Mouse (Mus musculus) limb, embryonic 10.5 days (tissue): ENCODE measurements around the gene Raver2. TPM values are rescaled to one million over a fixed set of nuclear protein-coding genes. Genes with fewer than 3 reads are reported as not detected.
A peak's percentile ranks its signal among the peaks of the same experiment; 100 is the strongest.
"Not testable (repeated sequence)": the region's sequence is repeated elsewhere in the genome, so short reads cannot be mapped to it uniquely, and the experiment has no call there.

Experiments
- DNase-seq: peaks from one replicate; pipeline ENCODE4 v3.0.0-alpha.2; 2017; ENCODE audit warnings: low spot score
- H3K27ac ChIP-seq: fragments of 300-500 bp; sonication (generic); 2 replicates; pipeline ENCODE4 v1.5.1; 2016; ENCODE audit warnings: mild to moderate bottlenecking
- H3K27me3 ChIP-seq: fragments of 300-500 bp; sonication (generic); 2 replicates; pipeline ENCODE4 v1.6.1; 2016; ENCODE audit warnings: low read depth, mild to moderate bottlenecking; ENCODE audit not compliant: poor library complexity, severe bottlenecking
- H3K36me3 ChIP-seq: fragments of 300-500 bp; sonication (generic); 2 replicates; pipeline ENCODE4 v1.6.1; 2016; ENCODE audit warnings: mild to moderate bottlenecking, moderate library complexity
- H3K4me1 ChIP-seq: fragments of 300-500 bp; sonication (generic); 2 replicates; pipeline ENCODE4 v1.6.1; 2016
- H3K4me3 ChIP-seq: fragments of 300-500 bp; sonication (generic); 2 replicates; pipeline ENCODE4 v1.5.1; 2016; ENCODE audit warnings: mild to moderate bottlenecking, moderate library complexity
- H3K9me3 ChIP-seq: fragments of 300-500 bp; sonication (generic); replicated peaks from 2 replicates; pipeline ENCODE4 v1.6.1; 2016; ENCODE audit warnings: mild to moderate bottlenecking
- WGBS: fragments of 180-500 bp; shearing (Covaris S2); methylation state at CpG from one replicate; pipeline ENCODE4 v1.1.7; 2016; 5-methylcytosine and 5-hydroxymethylcytosine counted together
- polyA plus RNA-seq: library from polyadenylated mRNA; unstranded; fragments of >200 nt; fragmentation: Nextera tagmentation; extraction: Ambion mirVana; gene quantifications from 2 replicates; pipeline ENCODE4 v1.2.1, GENCODE M21; 2016

Gene Raver2
- polyA plus RNA-seq, 1 experiment from 2014 or later: 8.0 TPM

DNA sequence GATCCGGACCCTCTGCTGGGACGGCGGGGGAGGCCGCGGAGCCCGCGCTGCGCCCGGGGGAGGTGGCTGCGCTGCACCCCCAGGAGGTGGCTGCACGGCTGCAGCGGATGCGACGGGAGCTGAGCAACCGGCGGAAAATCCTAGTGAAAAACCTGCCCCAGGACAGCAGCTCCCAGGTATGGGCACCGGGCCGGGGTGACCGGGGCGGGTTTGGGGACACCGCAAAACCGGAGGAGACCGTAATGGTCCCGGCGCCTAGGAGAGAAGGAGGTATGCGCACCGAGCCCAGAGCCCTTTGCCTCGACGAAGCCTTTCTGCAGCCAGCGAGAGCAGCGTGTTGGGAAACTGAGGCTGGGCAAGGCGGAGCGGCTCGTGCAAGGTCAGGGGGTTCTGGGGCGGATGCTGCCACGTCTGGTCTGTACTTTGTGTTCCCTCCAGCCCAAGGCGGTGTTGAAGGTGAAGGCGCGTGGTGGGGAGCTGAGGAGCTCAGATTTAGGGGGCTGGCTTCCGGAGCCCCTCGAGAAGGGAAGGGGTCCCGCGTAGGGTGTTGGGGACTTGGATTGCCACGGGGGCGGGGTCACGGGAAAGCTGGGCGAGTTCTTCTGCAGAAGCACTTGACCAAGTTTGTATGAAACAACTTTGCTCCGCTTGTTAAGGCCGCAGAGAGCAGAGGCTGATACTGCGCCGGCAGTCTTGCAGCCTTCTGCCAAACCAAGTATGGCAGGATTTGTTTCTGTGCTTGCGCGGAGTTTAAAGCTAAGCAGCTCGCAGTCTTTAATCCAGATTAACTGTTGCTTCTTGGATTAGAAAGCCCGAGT, 580 bp downstream of the Raver2 start:
- Histone ChIP-seq H3K9me3 (no peaks in the 10 kb centered on the region), H3K4me1 (peaks cover 14% of the 10 kb centered on the region), H3K27ac (peak overlapping the region; percentile 90), H3K27me3 (peaks cover 17% of the 10 kb centered on the region), H3K4me3 (peak overlapping the region; percentile 88), H3K36me3 (no peaks in the 10 kb centered on the region)
- WGBS: under 1% methylated on average over 55 of the region's 55 CpGs
- DNase-seq: peak; percentile 83

DNA sequence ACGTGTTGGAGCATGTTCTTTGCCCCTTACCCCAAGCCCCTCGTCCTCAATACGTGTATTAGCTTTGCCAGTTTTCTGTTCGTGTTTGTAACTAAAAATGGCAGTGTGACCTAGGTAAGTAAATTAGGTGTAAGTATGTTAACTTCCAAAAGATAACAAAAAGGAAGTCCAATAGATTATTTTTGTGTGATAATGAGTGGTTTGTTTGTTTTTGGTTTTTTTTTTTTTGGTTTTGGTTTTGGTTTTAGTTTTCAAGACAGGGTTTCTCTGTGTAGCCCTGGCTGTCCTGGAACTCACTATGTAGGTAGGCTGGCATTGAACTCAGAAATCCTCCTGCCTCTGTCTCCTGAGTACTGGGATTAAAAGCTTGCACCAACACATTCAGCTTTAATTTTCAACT, 2.8 kb downstream of the Raver2 start:
- no peaks in the 10 kb centered on the region for H3K36me3 ChIP-seq
- no peak overlapping the region for H3K27ac ChIP-seq
- H3K4me1 ChIP-seq: peaks cover 10% of the 10 kb centered on the region
- peaks cover 17% of the 10 kb centered on the region for H3K27me3 ChIP-seq
- 89% methylated on average over 4 of the region's 4 CpGs for WGBS
- no peak overlapping the region for H3K4me3 ChIP-seq
- H3K9me3 ChIP-seq: no peaks in the 10 kb centered on the region
- DNase-seq: no peak

DNA sequence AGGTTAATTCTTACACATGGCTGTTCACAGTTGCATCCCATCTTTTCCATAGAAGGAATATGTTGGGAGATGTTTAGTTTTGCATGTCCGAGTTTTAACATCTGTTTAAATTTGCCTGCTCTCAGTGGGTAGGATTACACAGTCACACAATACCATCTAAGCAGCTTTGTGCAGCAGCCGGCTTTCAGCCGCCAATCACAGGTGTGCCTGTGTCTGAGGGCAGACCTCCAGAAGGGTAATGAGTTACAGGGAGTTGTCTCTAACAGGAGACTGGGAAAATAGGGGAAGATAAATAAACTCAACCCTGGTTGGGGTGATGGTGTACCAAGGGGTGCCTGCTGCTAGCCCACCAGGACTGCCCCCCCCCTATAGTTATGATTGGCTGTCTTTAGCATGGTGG, 7.6 kb downstream of the Raver2 start:
- no peak for DNase-seq
- H3K27ac ChIP-seq: no peak overlapping the region
- 0 out of 2 replicates have a peak, but pooled peaks cover 3% of the 10 kb centered on the region for H3K27me3 ChIP-seq
- 78% methylated on average over 3 of the region's 3 CpGs for WGBS
- H3K4me3 ChIP-seq: no peak overlapping the region
- H3K4me1 ChIP-seq: 0 out of 2 replicates have a peak, but pooled peaks cover 3% of the 10 kb centered on the region
- H3K36me3 ChIP-seq: no peaks in the 10 kb centered on the region
- H3K9me3 ChIP-seq: no peaks in the 10 kb centered on the region

DNA sequence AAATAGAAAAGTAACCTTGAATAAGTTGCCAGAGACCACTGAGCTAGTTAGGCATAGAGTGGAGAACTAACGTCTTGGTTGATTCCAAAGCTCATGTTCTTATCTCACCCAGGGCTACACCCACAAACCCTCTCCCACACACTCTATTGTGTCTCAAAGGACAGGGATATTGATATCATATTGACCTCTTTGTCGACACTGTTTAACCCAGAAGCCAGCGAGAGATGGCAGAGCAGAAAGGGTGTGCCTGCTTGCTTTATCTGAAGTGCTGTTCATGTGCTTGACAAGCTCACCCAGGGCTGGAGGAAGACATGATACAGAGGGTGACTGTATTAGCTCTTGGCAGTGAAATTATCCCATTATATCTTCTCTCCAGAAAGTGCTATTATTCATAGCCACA, 11.2 kb downstream of the Raver2 start:
- WGBS: 81% methylated on average over 3 of the region's 3 CpGs
- Histone ChIP-seq H3K4me1 (peaks cover 14% of the 10 kb centered on the region; the same call in 1 of the 2 replicates), H3K36me3 (no peaks in the 10 kb centered on the region), H3K9me3 (no peaks in the 10 kb centered on the region), H3K27me3 (no peaks in the 10 kb centered on the region), H3K4me3 (no peak overlapping the region), H3K27ac (no peak overlapping the region)
- DNase-seq: no peak

GRCm38 (mm10) chr4:101082176-101082888, 13.5 kb downstream of the Raver2 start:
- H3K9me3 ChIP-seq: no peaks in the 10 kb centered on the region
- H3K36me3 ChIP-seq: no peaks in the 10 kb centered on the region
- H3K27me3 ChIP-seq: no peaks in the 10 kb centered on the region
- H3K4me1 ChIP-seq: peaks cover 14% of the 10 kb centered on the region; the same call in 1 of the 2 replicates
- H3K4me3 ChIP-seq: no peak overlapping the region
- 62% methylated on average over 17 of the region's 17 CpGs for WGBS
- no peak for DNase-seq
- H3K27ac ChIP-seq: peak overlapping the region; percentile 56; the same call in 1 of the 2 replicates

DNA sequence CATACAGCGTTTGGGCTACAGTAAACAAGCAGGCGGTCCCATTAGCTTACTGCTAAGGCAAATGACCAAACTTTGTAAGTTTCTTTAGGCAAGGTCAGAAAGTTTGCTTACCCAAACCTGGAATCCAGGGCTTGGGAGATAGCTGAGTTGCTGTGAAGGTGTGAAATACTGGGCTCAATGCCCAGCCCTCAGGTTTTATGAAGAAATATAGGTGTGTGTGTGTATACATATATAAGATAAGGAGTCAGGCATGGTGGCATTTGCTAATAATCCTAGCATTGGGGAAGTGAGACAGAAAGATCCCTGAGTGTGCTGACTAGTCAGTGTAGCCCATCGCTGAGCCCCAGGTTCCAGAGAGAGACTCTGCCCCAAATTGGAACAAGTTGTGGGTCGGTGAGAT, 16.1 kb downstream of the Raver2 start:
- no peaks in the 10 kb centered on the region for H3K36me3 ChIP-seq
- no peaks in the 10 kb centered on the region for H3K9me3 ChIP-seq
- H3K27me3 ChIP-seq: no peaks in the 10 kb centered on the region
- no peak for DNase-seq
- H3K4me3 ChIP-seq: no peak overlapping the region
- H3K4me1 ChIP-seq: peaks cover 11% of the 10 kb centered on the region; the same call in 1 of the 2 replicates
- H3K27ac ChIP-seq: no peak overlapping the region
- WGBS: 89% methylated on average over 4 of the region's 4 CpGs

- Histone ChIP-seq H3K4me1 (peaks cover 11% of the 10 kb centered on the region; the same call in 1 of the 2 replicates), H3K36me3 (no peaks in the 10 kb centered on the region), H3K27me3 (no peaks in the 10 kb centered on the region), H3K27ac (no peak overlapping the region), H3K4me3 (no peak overlapping the region), H3K9me3 (no peaks in the 10 kb centered on the region)
- DNase-seq: no peak
- WGBS: 91% methylated on average over 3 of the region's 3 CpGs
Measured at GRCm38 (mm10) chr4:101086040-101086439, 17.3 kb downstream of the Raver2 start.

DNA sequence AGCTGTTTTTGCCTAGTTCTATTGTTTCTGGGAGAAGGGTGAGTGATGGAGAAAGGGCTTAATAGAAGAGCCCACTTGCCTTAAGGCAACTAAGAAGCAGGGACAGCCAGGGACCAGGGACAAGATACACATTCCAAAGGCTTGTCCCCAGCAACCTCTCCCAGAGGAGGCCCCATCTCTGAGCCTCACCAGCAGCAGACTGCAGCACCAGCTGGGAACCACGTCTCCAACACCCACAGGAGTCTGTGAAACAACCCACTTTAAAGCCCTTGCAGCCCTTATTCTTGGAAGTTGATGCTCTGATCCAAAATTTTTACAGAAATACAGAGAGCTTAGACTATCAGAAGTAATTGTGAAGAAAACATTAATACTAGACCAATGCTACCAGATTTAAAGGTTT, 18.9 kb downstream of the Raver2 start:
- no peak overlapping the region for H3K27ac ChIP-seq
- peaks cover 2% of the 10 kb centered on the region; the same call in 1 of the 2 replicates for H3K4me1 ChIP-seq
- 51% methylated on average over 1 of the region's 1 CpGs for WGBS
- no peaks in the 10 kb centered on the region for H3K36me3 ChIP-seq
- H3K4me3 ChIP-seq: no peak overlapping the region
- no peaks in the 10 kb centered on the region for H3K27me3 ChIP-seq
- H3K9me3 ChIP-seq: no peaks in the 10 kb centered on the region
- no peak for DNase-seq

DNA sequence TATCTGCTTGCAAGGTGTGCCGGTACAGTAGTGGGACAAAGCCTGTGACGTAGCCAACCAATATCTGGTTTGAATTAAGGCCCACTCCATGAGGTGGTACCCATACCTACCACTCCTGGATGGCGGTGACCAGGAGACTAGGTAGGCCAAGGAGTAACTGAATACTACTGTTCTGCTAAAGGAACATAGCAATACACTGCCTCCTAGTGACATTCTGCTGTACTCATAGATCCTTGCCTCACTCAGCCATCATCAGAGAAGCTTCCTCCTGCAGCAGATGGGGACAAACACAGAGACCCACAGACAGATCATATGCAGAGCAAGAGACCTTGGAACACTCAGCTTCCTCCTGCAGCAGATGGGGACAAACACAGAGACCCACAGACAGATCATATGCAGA, 21.8 kb downstream of the Raver2 start:
- 93% methylated on average over 3 of the region's 3 CpGs for WGBS
- not testable (repeated sequence) for H3K4me3 ChIP-seq, H3K9me3 ChIP-seq, H3K4me1 ChIP-seq, H3K27me3 ChIP-seq, DNase-seq, H3K27ac ChIP-seq, H3K36me3 ChIP-seq

GRCm38 (mm10) chr4:101093292-101093691, 24.5 kb downstream of the Raver2 start:
- Histone ChIP-seq H3K27ac (no peak overlapping the region), H3K4me3 (no peak overlapping the region), H3K27me3 (no peaks in the 10 kb centered on the region), H3K36me3 (no peaks in the 10 kb centered on the region), H3K4me1 (peaks cover 6% of the 10 kb centered on the region), H3K9me3 (no peaks in the 10 kb centered on the region)
- no peak for DNase-seq
- 81% methylated on average over 10 of the region's 10 CpGs for WGBS

DNA sequence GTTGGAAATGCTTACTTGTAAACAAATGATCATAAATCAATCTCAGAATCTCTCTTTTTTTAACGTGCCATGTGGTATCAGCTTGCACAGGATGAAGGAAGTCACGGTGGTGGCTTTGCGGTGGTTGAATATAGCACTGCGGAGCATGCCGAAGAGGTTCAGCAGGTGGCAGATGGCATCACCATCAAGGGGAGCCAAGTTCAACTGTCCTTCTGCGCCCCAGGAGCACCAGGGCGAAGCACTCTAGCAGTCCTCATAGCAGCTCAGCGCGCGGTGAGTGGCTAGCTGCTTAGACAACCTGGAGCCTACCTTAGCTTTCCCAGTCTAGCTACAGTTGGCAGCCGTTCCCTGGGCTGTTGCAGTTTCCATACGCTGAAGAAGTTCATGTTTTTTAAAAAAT, 38.3 kb downstream of the Raver2 start:
- H3K4me1 ChIP-seq: peaks cover 7% of the 10 kb centered on the region
- no peak overlapping the region for H3K27ac ChIP-seq
- H3K4me3 ChIP-seq: no peak overlapping the region
- peaks cover 28% of the 10 kb centered on the region for H3K36me3 ChIP-seq
- H3K27me3 ChIP-seq: no peaks in the 10 kb centered on the region
- no peaks in the 10 kb centered on the region; the same call in 1 of the 2 replicates for H3K9me3 ChIP-seq
- 89% methylated on average over 12 of the region's 12 CpGs for WGBS
- DNase-seq: no peak

GRCm38 (mm10) chr4:101121002-101121401, 52.2 kb downstream of the Raver2 start:
- no peaks in the 10 kb centered on the region for H3K27me3 ChIP-seq
- 92% methylated on average over 7 of the region's 7 CpGs for WGBS
- H3K27ac ChIP-seq: no peak overlapping the region
- H3K4me1 ChIP-seq: no peaks in the 10 kb centered on the region
- no peak for DNase-seq
- H3K9me3 ChIP-seq: no peaks in the 10 kb centered on the region
- peaks cover 16% of the 10 kb centered on the region; the same call in 1 of the 2 replicates for H3K36me3 ChIP-seq
- no peak overlapping the region for H3K4me3 ChIP-seq

DNA sequence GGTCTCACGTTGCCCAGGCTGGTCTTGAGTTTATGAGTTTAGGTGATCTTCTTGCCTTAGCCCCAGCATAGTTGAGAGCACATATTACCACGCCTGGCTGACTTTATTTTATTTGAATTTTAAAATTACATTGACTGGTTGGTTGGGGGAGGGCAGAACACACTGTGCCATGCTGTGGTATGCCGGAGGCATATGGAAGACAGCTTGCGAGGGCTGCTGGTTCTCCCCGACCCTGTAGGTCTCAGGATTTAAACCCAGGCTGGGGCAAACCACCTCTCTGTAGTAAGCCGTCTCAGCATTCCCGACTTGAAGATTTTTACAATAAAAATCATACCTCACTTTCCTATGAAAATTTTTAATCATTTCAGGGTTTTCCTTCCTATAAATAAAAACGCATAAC, 66.2 kb downstream of the Raver2 start:
- H3K36me3 ChIP-seq: peaks cover 5% of the 10 kb centered on the region; the same call in 1 of the 2 replicates
- H3K4me1 ChIP-seq: no peaks in the 10 kb centered on the region
- H3K27me3 ChIP-seq: no peaks in the 10 kb centered on the region
- H3K27ac ChIP-seq: no peak overlapping the region
- WGBS: 90% methylated on average over 8 of the region's 8 CpGs
- no peak overlapping the region for H3K4me3 ChIP-seq
- DNase-seq: no peak
- H3K9me3 ChIP-seq: no peaks in the 10 kb centered on the region
